Mouse (Mus musculus) heart, embryonic 10.5 days (tissue): ENCODE data around the gene Plxna4. TPM values are rescaled to one million over a fixed set of nuclear protein-coding genes. Genes with fewer than 3 reads are reported as not detected.
"Not testable (repeated sequence)": the region's sequence is repeated elsewhere in the genome, so short reads cannot be mapped to it uniquely, and the experiment has no call there.

ENCODE experiments used
- DNase-seq: peaks from one replicate; pipeline ENCODE4 v3.0.0-alpha.2; 2017; ENCODE audit warnings: low spot score
- H3K27ac ChIP-seq: fragments of 300-500 bp; sonication (generic); 2 replicates; pipeline ENCODE4 v1.5.1; 2016; ENCODE audit warnings: mild to moderate bottlenecking
- H3K27me3 ChIP-seq: fragments of 300-500 bp; sonication (generic); 2 replicates; pipeline ENCODE4 v1.6.1; 2016; ENCODE audit warnings: mild to moderate bottlenecking; ENCODE audit not compliant: poor library complexity, insufficient read depth, severe bottlenecking
- H3K36me3 ChIP-seq: fragments of 300-500 bp; sonication (generic); 2 replicates; pipeline ENCODE4 v1.6.1; 2016; ENCODE audit warnings: mild to moderate bottlenecking, moderate library complexity
- H3K4me1 ChIP-seq: fragments of 300-500 bp; sonication (generic); 2 replicates; pipeline ENCODE4 v1.6.1; 2016; ENCODE audit warnings: mild to moderate bottlenecking
- H3K4me3 ChIP-seq: fragments of 300-500 bp; sonication (generic); 2 replicates; pipeline ENCODE4 v1.5.1; 2016; ENCODE audit warnings: mild to moderate bottlenecking, moderate library complexity
- H3K9me3 ChIP-seq: fragments of 300-500 bp; sonication (generic); 2 replicates; pipeline ENCODE4 v1.6.1; 2016; ENCODE audit warnings: mild to moderate bottlenecking, moderate library complexity
- WGBS: fragments of 180-500 bp; shearing (Covaris S2); methylation state at CpG from one replicate; pipeline ENCODE4 v1.1.7; 2016; 5-methylcytosine and 5-hydroxymethylcytosine counted together
- polyA plus RNA-seq: library from polyadenylated mRNA; unstranded; fragments of >200 nt; fragmentation: Nextera tagmentation; extraction: Ambion mirVana; gene quantifications from 2 replicates; pipeline ENCODE4 v1.2.1, GENCODE M21; 2016

The Plxna4 gene
- polyA plus RNA-seq, 1 experiment from 2014 or later, result 7.8 TPM

GRCm38 (mm10) chr6:32528081-32528570, 59.9 kb downstream of the Plxna4 start:
- peaks cover 51% of the 10 kb centered on the region for H3K4me1 ChIP-seq
- 49% methylated on average over 8 of the region's 8 CpGs for WGBS
- no peak overlapping the region for H3K27ac ChIP-seq
- no peaks in the 10 kb centered on the region for H3K27me3 ChIP-seq
- H3K36me3 ChIP-seq, result 0 out of 2 replicates have a peak, but pooled peaks cover 2% of the 10 kb centered on the region
- no peak for DNase-seq
- H3K9me3 ChIP-seq, result no peaks in the 10 kb centered on the region
- no peak overlapping the region for H3K4me3 ChIP-seq

GRCm38 (mm10) chr6:32527518-32527917, 60.5 kb downstream of the Plxna4 start:
- Histone ChIP-seq H3K27me3 (no peaks in the 10 kb centered on the region), H3K27ac (no peak overlapping the region), H3K9me3 (no peaks in the 10 kb centered on the region), H3K36me3 (0 out of 2 replicates have a peak, but pooled peaks cover 2% of the 10 kb centered on the region), H3K4me3 (no peak overlapping the region), H3K4me1 (peaks cover 51% of the 10 kb centered on the region)
- WGBS, result 81% methylated on average over 7 of the region's 7 CpGs
- no peak for DNase-seq

- Histone ChIP-seq H3K27ac (0 out of 2 replicates have a peak overlapping the region, but pooled peaks have one; percentile 22), H3K4me3 (no peak overlapping the region), H3K4me1 (peaks cover 51% of the 10 kb centered on the region), H3K27me3 (no peaks in the 10 kb centered on the region), H3K9me3 (no peaks in the 10 kb centered on the region), H3K36me3 (0 out of 2 replicates have a peak, but pooled peaks cover 2% of the 10 kb centered on the region)
- 54% methylated on average over 5 of the region's 5 CpGs for WGBS
- DNase-seq, result no peak
Observed at GRCm38 (mm10) chr6:32526762-32527161, 61.2 kb downstream of the Plxna4 start.

GRCm38 (mm10) chr6:32520097-32520496, 67.9 kb downstream of the Plxna4 start:
- Histone ChIP-seq H3K9me3 (no peaks in the 10 kb centered on the region), H3K27me3 (no peaks in the 10 kb centered on the region), H3K4me1 (peaks cover 6% of the 10 kb centered on the region), H3K36me3 (peaks cover 17% of the 10 kb centered on the region), H3K4me3 (no peak overlapping the region), H3K27ac (no peak overlapping the region)
- no peak for DNase-seq
- 84% methylated on average over 4 of the region's 4 CpGs for WGBS

GRCm38 (mm10) chr6:32518617-32519016, 69.4 kb downstream of the Plxna4 start:
- H3K36me3 ChIP-seq, result peaks cover 17% of the 10 kb centered on the region
- H3K27ac ChIP-seq, result no peak overlapping the region
- WGBS, result 90% methylated on average over 3 of the region's 3 CpGs

GRCm38 (mm10) chr6:32514096-32514495, 73.9 kb downstream of the Plxna4 start:
- Histone ChIP-seq H3K27ac (peak overlapping the region; percentile 49; the same call in 1 of the 2 replicates), H3K36me3 (peaks cover 17% of the 10 kb centered on the region), H3K9me3 (no peaks in the 10 kb centered on the region), H3K27me3 (no peaks in the 10 kb centered on the region), H3K4me3 (no peak overlapping the region), H3K4me1 (peaks cover 24% of the 10 kb centered on the region)
- 48% methylated on average over 6 of the region's 6 CpGs for WGBS
- no peak for DNase-seq

More at GRCm38 (mm10) chr6:32518617-32519016, 69.4 kb downstream of the Plxna4 start:
- Histone ChIP-seq H3K4me3 (no peak overlapping the region), H3K4me1 (peaks cover 14% of the 10 kb centered on the region), H3K9me3 (no peaks in the 10 kb centered on the region), H3K27me3 (no peaks in the 10 kb centered on the region)
- DNase-seq, result no peak

- 45% methylated on average over 1 of the region's 1 CpGs for WGBS
- no peak for DNase-seq
- peak overlapping the region; percentile 56 for H3K27ac ChIP-seq
- H3K27me3 ChIP-seq, result no peaks in the 10 kb centered on the region
- H3K36me3 ChIP-seq, result peaks cover 9% of the 10 kb centered on the region
- no peaks in the 10 kb centered on the region for H3K9me3 ChIP-seq
- peaks cover 37% of the 10 kb centered on the region for H3K4me1 ChIP-seq
- no peak overlapping the region for H3K4me3 ChIP-seq
Observed at GRCm38 (mm10) chr6:32512010-32512409, 76.0 kb downstream of the Plxna4 start.

- Histone ChIP-seq H3K27ac (peak overlapping the region; percentile 56), H3K4me1 (peaks cover 35% of the 10 kb centered on the region), H3K36me3 (no peaks in the 10 kb centered on the region), H3K9me3 (no peaks in the 10 kb centered on the region), H3K27me3 (no peaks in the 10 kb centered on the region), H3K4me3 (no peak overlapping the region)
- no peak for DNase-seq
- 51% methylated on average over 7 of the region's 7 CpGs for WGBS
Observed at GRCm38 (mm10) chr6:32510924-32511323, 77.1 kb downstream of the Plxna4 start.

GRCm38 (mm10) chr6:32510491-32510890, 77.5 kb downstream of the Plxna4 start:
- no peaks in the 10 kb centered on the region for H3K9me3 ChIP-seq
- DNase-seq, result no peak
- WGBS, result 96% methylated on average over 1 of the region's 1 CpGs
- no peak overlapping the region for H3K4me3 ChIP-seq
- peak overlapping the region; percentile 56; the same call in 1 of the 2 replicates for H3K27ac ChIP-seq
- peaks cover 40% of the 10 kb centered on the region for H3K4me1 ChIP-seq
- H3K27me3 ChIP-seq, result no peaks in the 10 kb centered on the region
- H3K36me3 ChIP-seq, result no peaks in the 10 kb centered on the region

- no peaks in the 10 kb centered on the region for H3K9me3 ChIP-seq
- DNase-seq, result no peak
- H3K27ac ChIP-seq, result no peak overlapping the region
- H3K36me3 ChIP-seq, result no peaks in the 10 kb centered on the region
- 79% methylated on average over 9 of the region's 9 CpGs for WGBS
- peaks cover 45% of the 10 kb centered on the region for H3K4me1 ChIP-seq
- no peak overlapping the region for H3K4me3 ChIP-seq
- H3K27me3 ChIP-seq, result no peaks in the 10 kb centered on the region
Observed at GRCm38 (mm10) chr6:32509046-32509445, 78.9 kb downstream of the Plxna4 start.

GRCm38 (mm10) chr6:32504963-32505362, 83.0 kb downstream of the Plxna4 start:
- 80% methylated on average over 5 of the region's 5 CpGs for WGBS
- no peaks in the 10 kb centered on the region for H3K36me3 ChIP-seq
- H3K27me3 ChIP-seq, result no peaks in the 10 kb centered on the region
- no peak overlapping the region for H3K27ac ChIP-seq
- peaks cover 31% of the 10 kb centered on the region for H3K4me1 ChIP-seq
- H3K9me3 ChIP-seq, result no peaks in the 10 kb centered on the region
- H3K4me3 ChIP-seq, result no peak overlapping the region
- no peak for DNase-seq

GRCm38 (mm10) chr6:32501186-32501585, 86.8 kb downstream of the Plxna4 start:
- not testable (repeated sequence) for H3K27me3 ChIP-seq, H3K9me3 ChIP-seq, H3K27ac ChIP-seq, H3K4me3 ChIP-seq, DNase-seq, H3K36me3 ChIP-seq
- WGBS, result 94% methylated on average over 1 of the region's 1 CpGs
- peaks cover 15% of the 10 kb centered on the region for H3K4me1 ChIP-seq

GRCm38 (mm10) chr6:32498106-32498505, 89.9 kb downstream of the Plxna4 start:
- peaks cover 5% of the 10 kb centered on the region; the same call in 1 of the 2 replicates for H3K36me3 ChIP-seq
- H3K4me3 ChIP-seq, result no peak overlapping the region
- no peaks in the 10 kb centered on the region for H3K9me3 ChIP-seq
- WGBS, result 84% methylated on average over 5 of the region's 5 CpGs
- no peak for DNase-seq
- peaks cover 23% of the 10 kb centered on the region for H3K4me1 ChIP-seq
- H3K27me3 ChIP-seq, result no peaks in the 10 kb centered on the region
- no peak overlapping the region for H3K27ac ChIP-seq

- Histone ChIP-seq H3K27me3 (no peaks in the 10 kb centered on the region), H3K9me3 (no peaks in the 10 kb centered on the region), H3K27ac (0 out of 2 replicates have a peak overlapping the region, but pooled peaks have one; percentile 4), H3K4me3 (no peak overlapping the region), H3K4me1 (peaks cover 31% of the 10 kb centered on the region), H3K36me3 (peaks cover 9% of the 10 kb centered on the region; the same call in 1 of the 2 replicates)
- WGBS, result 75% methylated on average over 4 of the region's 4 CpGs
- DNase-seq, result no peak
Observed at GRCm38 (mm10) chr6:32496109-32496508, 91.9 kb downstream of the Plxna4 start.
